Mouse (Mus musculus): ENCODE data around the gene Tm6sf1. TPM values are rescaled to one million over a fixed set of nuclear protein-coding genes. Genes with fewer than 3 reads are reported as not detected.
A peak's percentile ranks its signal among the peaks of the same experiment; 100 is the strongest.

The Tm6sf1 gene
- total and polyA plus RNA-seq, 3 experiments: 0.28 to 0.93 (median 0.57) TPM

GRCm38 (mm10) chr7:81862587-81863583, 4.1 kb downstream of the Tm6sf1 start:
- no peak overlapping the region for H3K4me3 ChIP-seq (replicated peaks in 1 of 3; ENCODE audit: low read depth in 2 of 3, low read length in 2 of 3, poor library complexity in 1 of 3)
- in situ Hi-C loops (cut with MboI; ENCODE audit: low pct_ligation_motif_present, low pct_unique_long_range_greater_than_20kb, low sequenced_read_pairs): no loop called here

GRCm38 (mm10) chr7:81864552-81864951, 5.8 kb downstream of the Tm6sf1 start:
- Histone ChIP-seq H3K27ac (ENCODE audit: insufficient read depth, low read depth) (no peak overlapping the region), H3K36me3 (replicated peaks in 1 of 2; ENCODE audit: control insufficient read depth in 1 of 2, insufficient read depth in 1 of 2, low read length in 1 of 2) (no peaks in the 10 kb centered on the region), H3K4me2 (ENCODE audit: insufficient read depth, low read depth, poor library complexity, severe bottlenecking) (0 out of 2 replicates have a peak overlapping the region, but pooled peaks have one; percentile 19), H3K27me3 (replicated peaks) (peaks cover 1% of the 10 kb centered on the region), H3K9ac (ENCODE audit: insufficient read depth, low read depth) (no peak overlapping the region), H3K4me1 (ENCODE audit: control insufficient read depth in 1 of 2, insufficient read depth in 2 of 2) (peaks cover 18 to 61% of the 10 kb centered on the region in 2 experiments), H3K9me3 (replicated peaks; ENCODE audit: low read length) (no peaks in the 10 kb centered on the region), H3K4me3 (replicated peaks in 1 of 3; ENCODE audit: low read depth in 2 of 3, low read length in 2 of 3, poor library complexity in 1 of 3) (no peak overlapping the region), H3K79me2 (replicated peaks; ENCODE audit: control insufficient read depth, extremely low read depth, insufficient read depth, poor library complexity, severe bottlenecking) (no peaks in the 10 kb centered on the region)
- dilution Hi-C loops (cut with MboI; ENCODE audit: extremely low pct_ligation_motif_present, extremely low pct_unique_long_range_greater_than_20kb, low sequenced_read_pairs) (no loop called here), in situ Hi-C loops (cut with MboI; ENCODE audit: low pct_ligation_motif_present, low pct_unique_long_range_greater_than_20kb, low sequenced_read_pairs) (no loop called here)
- TF ChIP-seq ETS1 (conservative IDR thresholded peaks at IDR 0.05; ENCODE audit: low read depth, low read length) (peak; percentile 97), JUN (IDR thresholded peaks at IDR 0.05; ENCODE audit: insufficient read depth, low read depth, low read length) (no peak), HCFC1 (IDR thresholded peaks at IDR 0.05; ENCODE audit: low read depth, low read length) (0 out of 2 replicates have a peak, but pooled peaks have one; percentile 27), RCOR1 (conservative IDR thresholded peaks at IDR 0.05; ENCODE audit: low read depth, low read length) (peak; percentile 75; the same call in 1 of the 2 replicates), POLR2AphosphoS2 (IDR thresholded peaks at IDR 0.05; ENCODE audit: low read depth, low read length) (no peak), ZNF384 (IDR thresholded peaks at IDR 0.05; ENCODE audit: low read depth, low read length) (peak; percentile 93), EP300 (IDR thresholded peaks at IDR 0.05; ENCODE audit: low read length) (peak; percentile 84), TCF12 (IDR thresholded peaks at IDR 0.05; ENCODE audit: low read depth, low read length) (peak; percentile 53), ZKSCAN1 (IDR thresholded peaks at IDR 0.05; ENCODE audit: borderline replicate concordance, low read depth, low read length) (peak; percentile 49; the same call in 1 of the 2 replicates), SIN3A (IDR thresholded peaks at IDR 0.05; ENCODE audit: low read length) (peak; percentile 36; the same call in 1 of the 2 replicates), MEF2A (IDR thresholded peaks at IDR 0.05; ENCODE audit: borderline replicate concordance, low read depth, low read length) (peak; percentile 41; the same call in 1 of the 2 replicates), BHLHE40 (IDR thresholded peaks at IDR 0.05; ENCODE audit: low read depth, low read length) (peak; percentile 29; the same call in 1 of the 2 replicates), SMC3 (IDR thresholded peaks at IDR 0.05; ENCODE audit: low read depth, low read length) (no peak), MXI1 (IDR thresholded peaks at IDR 0.05; ENCODE audit: low read depth, low read length) (0 out of 2 replicates have a peak, but pooled peaks have one; percentile 33), POLR2A (IDR thresholded peaks at IDR 0.05; ENCODE audit: low read depth, low read length) (no peak), MAX (IDR thresholded peaks at IDR 0.05; ENCODE audit: low read length) (no peak), IRF4 (IDR thresholded peaks at IDR 0.05; ENCODE audit: low read depth, low read length) (peak; percentile 96), MAZ (IDR thresholded peaks at IDR 0.05; ENCODE audit: low read depth, low read length) (no peak)
- peak; percentile 41 for DNase-seq (ENCODE audit: extremely low read depth)

More at GRCm38 (mm10) chr7:81862587-81863583, 4.1 kb downstream of the Tm6sf1 start:
- Histone ChIP-seq H3K27me3 (replicated peaks) (peaks cover 14% of the 10 kb centered on the region), H3K4me1 (ENCODE audit: control insufficient read depth in 1 of 2, insufficient read depth in 2 of 2) (peaks cover 18 to 57% of the 10 kb centered on the region in 2 experiments), H3K9ac (ENCODE audit: insufficient read depth, low read depth) (no peak overlapping the region), H3K4me2 (ENCODE audit: insufficient read depth, low read depth, poor library complexity, severe bottlenecking) (no peak overlapping the region), H3K36me3 (replicated peaks in 1 of 2; ENCODE audit: control insufficient read depth in 1 of 2, insufficient read depth in 1 of 2, low read length in 1 of 2) (no peaks in the 10 kb centered on the region), H3K27ac (ENCODE audit: insufficient read depth, low read depth) (no peak overlapping the region), H3K79me2 (replicated peaks; ENCODE audit: control insufficient read depth, extremely low read depth, insufficient read depth, poor library complexity, severe bottlenecking) (no peaks in the 10 kb centered on the region), H3K9me3 (replicated peaks; ENCODE audit: low read length) (no peaks in the 10 kb centered on the region)
- dilution Hi-C loops (cut with MboI; ENCODE audit: extremely low pct_ligation_motif_present, extremely low pct_unique_long_range_greater_than_20kb, low sequenced_read_pairs): no loop called here
- DNase-seq (ENCODE audit: extremely low read depth): peak; percentile 60
- TF ChIP-seq POLR2A (IDR thresholded peaks at IDR 0.05; ENCODE audit: low read depth, low read length) (0 out of 2 replicates have a peak, but pooled peaks have one; percentile 17), HCFC1 (IDR thresholded peaks at IDR 0.05; ENCODE audit: low read depth, low read length) (no peak), ZNF384 (IDR thresholded peaks at IDR 0.05; ENCODE audit: low read depth, low read length) (no peak), JUND (conservative IDR thresholded peaks at IDR 0.05; ENCODE audit: low read depth, low read length) (no peak), ELF1 (IDR thresholded peaks at IDR 0.05; ENCODE audit: low read depth, low read length) (peak; percentile 56)

All from CH12.LX (cell line).